Mouse (Mus musculus) hindbrain, embryonic 11.5 days (tissue): ENCODE data around the gene Mrpl23. TPM values are rescaled to one million over a fixed set of nuclear protein-coding genes. Genes with fewer than 3 reads are reported as not detected.

ENCODE experiments used
- ATAC-seq: fragments of 200-750 bp; cut with Nextera tagmentation; 2 replicates; pipeline ENCODE4 v1.8.0; 2017; ENCODE audit warnings: mild to moderate bottlenecking, moderate TSS enrichment, moderate library complexity; ENCODE audit not compliant: low FRiP score
- DNase-seq: peaks from one replicate; pipeline ENCODE4 v3.0.0-alpha.2; 2015; ENCODE audit warnings: low spot score
- H3K27ac ChIP-seq: fragments of 300-500 bp; sonication (generic); 2 replicates; pipeline ENCODE4 v1.5.1; 2014; ENCODE audit warnings: mild to moderate bottlenecking, low read depth, low read length
- H3K27me3 ChIP-seq: fragments of 300-500 bp; sonication (generic); 2 replicates; pipeline ENCODE4 v1.6.1; 2014; ENCODE audit warnings: mild to moderate bottlenecking, low read length, moderate library complexity, mixed read lengths; ENCODE audit not compliant: control insufficient read depth, insufficient read depth
- H3K36me3 ChIP-seq: fragments of 300-500 bp; sonication (generic); 2 replicates; pipeline ENCODE4 v1.6.1; 2014; ENCODE audit warnings: mild to moderate bottlenecking, low read length, moderate library complexity, mixed read lengths; ENCODE audit not compliant: control insufficient read depth, insufficient read depth
- H3K4me1 ChIP-seq: fragments of 300-500 bp; sonication (generic); replicated peaks from 2 replicates; pipeline ENCODE4 v1.6.1; 2014; ENCODE audit warnings: low read length, mixed read lengths; ENCODE audit not compliant: control insufficient read depth, insufficient read depth
- H3K4me2 ChIP-seq: fragments of 300-500 bp; sonication (generic); replicated peaks from 2 replicates; pipeline ENCODE4 v1.6.1; 2014; ENCODE audit warnings: mild to moderate bottlenecking, low read depth, low read length
- H3K4me3 ChIP-seq: fragments of 300-500 bp; sonication (generic); 2 replicates; pipeline ENCODE4 v1.5.1; 2014; ENCODE audit warnings: low read depth, low read length
- H3K9ac ChIP-seq: fragments of 300-500 bp; sonication (generic); 2 replicates; pipeline ENCODE4 v1.6.1; 2014; ENCODE audit warnings: low read depth, low read length
- H3K9me3 ChIP-seq: fragments of 300-500 bp; sonication (generic); 2 replicates; pipeline ENCODE4 v1.6.1; 2016; ENCODE audit warnings: low read length; ENCODE audit not compliant: control insufficient read depth
- WGBS: fragments of 180-500 bp; shearing (Covaris S2); extraction: QIAGEN DNeasy Blood & Tissue Kit; methylation state at CpG from one replicate; pipeline ENCODE4 v1.1.7; 2014; 5-methylcytosine and 5-hydroxymethylcytosine counted together
- polyA plus RNA-seq: library from polyadenylated mRNA; unstranded; fragments of >200 nt; fragmentation: Nextera tagmentation; extraction: Ambion mirVana; gene quantifications from 2 replicates; pipeline ENCODE4 v1.2.1, GENCODE M21; 2014

The Mrpl23 gene
- polyA plus RNA-seq, 1 experiment from 2014 or later: 13.5 TPM

DNA sequence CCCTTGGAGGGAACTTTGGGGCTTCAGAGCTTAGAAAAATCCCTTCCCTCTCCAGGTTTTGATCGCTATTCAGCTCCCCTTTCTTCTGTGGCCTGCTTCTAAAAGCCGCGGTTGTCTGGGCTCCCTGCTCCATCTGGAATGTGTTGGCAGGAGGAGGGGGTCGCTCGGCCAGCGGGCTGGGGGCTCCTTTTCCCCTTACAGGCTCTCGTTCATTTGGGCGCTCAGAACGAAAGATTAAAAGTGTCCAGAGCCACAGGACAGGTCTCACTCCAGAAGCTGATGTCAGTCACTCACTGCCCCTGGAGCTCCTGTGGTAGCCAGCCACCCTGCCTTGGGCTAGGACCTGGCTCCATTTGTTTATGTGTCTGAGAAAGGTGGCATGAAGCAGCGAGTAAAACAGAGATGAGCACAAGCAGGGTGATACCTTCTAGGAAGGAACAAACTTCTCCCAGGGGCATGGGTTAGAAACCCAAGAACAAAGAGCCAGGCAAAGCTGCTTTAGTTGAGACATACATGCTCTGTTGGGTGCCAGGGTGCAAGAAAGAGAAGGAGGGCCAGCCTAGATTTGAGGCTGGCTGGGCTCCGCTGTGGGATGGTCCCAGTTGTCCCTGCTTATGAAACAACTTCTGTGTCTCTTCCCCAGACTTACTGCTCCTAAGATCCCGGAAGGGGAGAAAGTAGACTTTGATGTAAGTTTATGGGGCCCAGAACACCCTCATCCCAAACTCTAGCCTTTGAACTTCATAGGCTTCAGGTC, 22.3 kb upstream of the Mrpl23 start:
- H3K4me1 ChIP-seq: peaks cover 17% of the 10 kb centered on the region
- no peaks in the 10 kb centered on the region for H3K36me3 ChIP-seq
- DNase-seq (peak; percentile 69), ATAC-seq (peak; percentile 54; the same call in 1 of the 2 replicates)
- H3K27ac ChIP-seq: peak overlapping the region; percentile 85
- H3K9ac ChIP-seq: peak overlapping the region; percentile 12; the same call in 1 of the 2 replicates
- H3K4me3 ChIP-seq: no peak overlapping the region
- no peaks in the 10 kb centered on the region; the same call in 1 of the 2 replicates for H3K27me3 ChIP-seq
- H3K4me2 ChIP-seq: no peak overlapping the region
- 10% methylated on average over 12 of the region's 12 CpGs for WGBS
- no peaks in the 10 kb centered on the region for H3K9me3 ChIP-seq

DNA sequence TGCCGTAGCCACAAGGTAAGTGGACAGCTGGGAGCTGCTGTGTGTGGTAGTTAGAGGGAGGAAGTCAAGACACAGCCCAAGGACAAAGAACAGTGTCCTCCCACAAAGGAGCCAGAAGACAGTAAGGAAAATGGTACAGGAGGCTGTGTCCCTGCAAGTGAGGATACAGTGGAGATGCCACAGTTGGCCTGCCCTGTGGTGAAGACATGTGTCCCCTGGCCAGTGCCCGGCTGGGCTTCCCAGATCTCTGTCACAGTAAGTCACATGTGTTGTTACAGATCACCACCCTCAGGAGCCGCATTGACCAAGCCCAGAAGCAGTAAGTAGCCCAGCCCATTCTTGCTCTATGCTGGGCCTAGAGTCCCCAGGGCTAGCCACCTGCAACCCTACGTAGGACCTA, 18.4 kb upstream of the Mrpl23 start:
- 88% methylated on average over 4 of the region's 4 CpGs for WGBS
- DNase-seq: no peak
- Histone ChIP-seq H3K36me3 (no peaks in the 10 kb centered on the region), H3K4me1 (peaks cover 8% of the 10 kb centered on the region), H3K4me2 (no peak overlapping the region), H3K9me3 (no peaks in the 10 kb centered on the region), H3K9ac (no peak overlapping the region), H3K27ac (no peak overlapping the region), H3K4me3 (no peak overlapping the region), H3K27me3 (no peaks in the 10 kb centered on the region; the same call in 1 of the 2 replicates)
- no peak for ATAC-seq

DNA sequence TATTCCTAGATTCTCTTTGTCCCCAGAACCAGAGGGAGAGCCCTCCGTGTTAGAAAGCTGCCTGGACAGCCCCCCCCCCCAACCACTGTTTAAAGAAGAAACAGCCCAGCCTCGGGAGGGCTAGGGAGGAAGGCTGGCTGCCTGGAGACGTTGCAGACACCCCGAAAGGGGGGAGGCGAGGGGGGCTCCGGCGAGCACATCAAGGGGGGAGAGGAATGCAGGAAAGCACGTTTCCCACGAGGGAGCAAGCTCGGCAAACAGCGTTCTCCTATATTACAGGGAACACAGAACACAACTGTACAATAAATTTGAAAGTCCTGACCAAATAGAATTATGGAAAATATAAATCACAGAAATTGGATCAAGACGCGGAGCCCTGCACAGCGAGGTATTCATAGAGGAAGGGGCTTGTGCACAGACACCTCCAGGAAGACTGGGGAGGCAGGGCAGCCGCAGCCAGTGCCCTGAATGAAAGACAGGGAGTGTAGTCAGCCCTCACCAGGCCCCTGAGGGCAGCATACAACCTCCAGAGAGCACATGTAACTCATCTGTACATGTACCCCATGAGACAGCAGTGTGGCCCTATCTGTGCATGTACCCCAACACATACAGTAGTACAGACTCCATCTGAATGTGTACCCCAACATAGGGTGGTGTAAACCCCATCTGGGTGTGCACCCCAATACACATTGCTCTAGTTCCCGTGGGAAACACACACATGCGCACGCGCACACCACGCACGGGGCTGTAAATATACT, 16.1 kb upstream of the Mrpl23 start:
- peak; percentile 19 for DNase-seq
- Histone ChIP-seq H3K36me3 (no peaks in the 10 kb centered on the region), H3K9ac (no peak overlapping the region), H3K27ac (peak overlapping the region; percentile 63), H3K4me1 (no peaks in the 10 kb centered on the region; the same call in 1 of the 2 replicates), H3K27me3 (no peaks in the 10 kb centered on the region; the same call in 1 of the 2 replicates), H3K4me2 (no peak overlapping the region), H3K4me3 (no peak overlapping the region), H3K9me3 (no peaks in the 10 kb centered on the region)
- ATAC-seq: no peak
- 46% methylated on average over 21 of the region's 21 CpGs for WGBS

GRCm38 (mm10) chr7:142517531-142517930, 15.0 kb upstream of the Mrpl23 start:
- no peak for ATAC-seq
- no peak for DNase-seq
- Histone ChIP-seq H3K27ac (no peak overlapping the region), H3K9ac (no peak overlapping the region; the same call in 1 of the 2 replicates), H3K4me2 (no peak overlapping the region), H3K4me3 (no peak overlapping the region), H3K4me1 (no peaks in the 10 kb centered on the region; the same call in 1 of the 2 replicates), H3K9me3 (no peaks in the 10 kb centered on the region), H3K27me3 (no peaks in the 10 kb centered on the region), H3K36me3 (no peaks in the 10 kb centered on the region)
- WGBS: 80% methylated on average over 3 of the region's 3 CpGs

DNA sequence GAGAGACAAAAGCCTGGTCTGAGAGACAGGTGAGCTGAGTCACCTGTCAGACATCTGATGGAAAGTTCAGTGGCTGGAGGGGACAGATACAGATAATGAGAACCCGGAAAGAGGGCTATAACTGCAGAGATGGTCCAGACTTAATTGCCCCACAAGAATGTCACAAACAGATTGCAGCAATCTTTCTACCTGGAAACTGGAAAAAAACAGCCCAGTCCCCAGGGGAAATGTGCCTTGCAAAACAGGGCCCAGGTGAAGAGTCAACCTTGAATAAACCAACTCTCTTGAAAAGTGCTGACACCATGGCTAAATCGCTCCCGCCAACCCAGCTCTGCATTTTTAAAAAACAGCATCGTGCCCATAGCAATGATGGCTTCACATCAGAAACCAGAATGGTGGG, 12.2 kb upstream of the Mrpl23 start:
- Histone ChIP-seq H3K27ac (no peak overlapping the region), H3K27me3 (no peaks in the 10 kb centered on the region)
- ATAC-seq: no peak

GRCm38 (mm10) chr7:142522352-142522751, 10.1 kb upstream of the Mrpl23 start:
- Histone ChIP-seq H3K4me3 (no peak overlapping the region), H3K9me3 (no peaks in the 10 kb centered on the region), H3K4me1 (peaks cover 8% of the 10 kb centered on the region), H3K9ac (no peak overlapping the region), H3K4me2 (no peak overlapping the region), H3K27ac (0 out of 2 replicates have a peak overlapping the region, but pooled peaks have one; percentile 7), H3K36me3 (no peaks in the 10 kb centered on the region), H3K27me3 (no peaks in the 10 kb centered on the region)
- DNase-seq (peak; percentile 55), ATAC-seq (no peak)
- WGBS: 25% methylated on average over 4 of the region's 4 CpGs

More for the DNA sequence above, 12.2 kb upstream of the Mrpl23 start:
- Histone ChIP-seq H3K36me3 (no peaks in the 10 kb centered on the region), H3K9ac (no peak overlapping the region), H3K4me1 (peaks cover 4% of the 10 kb centered on the region; the same call in 1 of the 2 replicates), H3K9me3 (no peaks in the 10 kb centered on the region), H3K4me3 (no peak overlapping the region), H3K4me2 (no peak overlapping the region)
- WGBS: 94% methylated on average over 4 of the region's 4 CpGs
- no peak for DNase-seq

GRCm38 (mm10) chr7:142523200-142523990, 9.1 kb upstream of the Mrpl23 start:
- no peaks in the 10 kb centered on the region for H3K27me3 ChIP-seq
- DNase-seq (no peak), ATAC-seq (no peak)
- H3K36me3 ChIP-seq: no peaks in the 10 kb centered on the region
- 52% methylated on average over 17 of the region's 17 CpGs for WGBS
- H3K9me3 ChIP-seq: no peaks in the 10 kb centered on the region
- no peak overlapping the region for H3K4me3 ChIP-seq
- H3K4me1 ChIP-seq: peaks cover 8% of the 10 kb centered on the region
- no peak overlapping the region for H3K9ac ChIP-seq
- H3K4me2 ChIP-seq: no peak overlapping the region
- H3K27ac ChIP-seq: no peak overlapping the region

DNA sequence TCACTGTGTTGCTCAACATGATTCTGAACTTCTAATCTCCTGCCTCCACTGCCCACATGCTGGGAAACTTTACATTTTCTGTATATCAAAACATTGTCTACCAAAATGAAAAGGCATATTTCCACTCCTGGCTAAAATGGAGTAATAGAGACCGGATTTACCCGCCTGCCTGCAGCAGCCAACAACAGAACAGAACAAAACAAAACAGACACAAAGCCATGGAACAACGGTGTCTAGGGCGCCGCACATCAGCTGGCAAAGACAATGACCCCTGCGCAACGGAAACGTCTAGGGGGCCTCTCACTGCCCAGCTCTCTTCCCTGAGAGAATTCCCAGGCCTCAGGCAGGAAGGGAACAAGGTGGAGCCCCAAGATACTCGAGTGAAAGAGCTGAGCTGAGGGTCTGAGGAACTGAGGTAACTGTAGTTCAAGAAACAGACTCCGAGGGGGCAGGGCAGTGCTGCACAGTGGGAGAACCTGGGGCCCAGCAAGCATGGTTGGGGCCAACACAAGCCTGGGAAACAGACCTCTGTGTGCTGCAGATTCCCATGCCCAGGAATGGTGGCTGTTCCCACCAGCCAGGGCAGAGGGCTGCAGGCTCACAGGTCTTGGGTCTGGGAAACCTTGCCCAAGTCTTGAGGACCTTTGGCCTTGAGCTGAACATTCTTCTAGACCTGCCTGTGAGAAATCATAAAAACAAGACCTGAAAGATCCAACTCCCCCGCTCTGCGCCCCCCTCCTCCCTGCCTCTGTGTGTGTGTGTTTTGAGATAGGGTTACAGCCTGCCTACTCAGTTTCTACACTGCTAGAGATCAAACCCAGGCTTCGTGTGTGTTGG, 6.9 kb upstream of the Mrpl23 start:
- Histone ChIP-seq H3K9me3 (no peaks in the 10 kb centered on the region), H3K4me2 (no peak overlapping the region), H3K27ac (peak overlapping the region; percentile 72), H3K4me3 (no peak overlapping the region), H3K36me3 (no peaks in the 10 kb centered on the region), H3K9ac (no peak overlapping the region), H3K27me3 (no peaks in the 10 kb centered on the region), H3K4me1 (peaks cover 8% of the 10 kb centered on the region)
- DNase-seq (no peak), ATAC-seq (peak; percentile 27; the same call in 1 of the 2 replicates)
- 22% methylated on average over 13 of the region's 13 CpGs for WGBS
